Mouse (Mus musculus): ENCODE measurements around the gene Ablim1. TPM values are rescaled to one million over a fixed set of nuclear protein-coding genes. Genes with fewer than 3 reads are reported as not detected.

Gene Ablim1
- polyA plus RNA-seq, 1 experiment: 0.01 TPM

DNA sequence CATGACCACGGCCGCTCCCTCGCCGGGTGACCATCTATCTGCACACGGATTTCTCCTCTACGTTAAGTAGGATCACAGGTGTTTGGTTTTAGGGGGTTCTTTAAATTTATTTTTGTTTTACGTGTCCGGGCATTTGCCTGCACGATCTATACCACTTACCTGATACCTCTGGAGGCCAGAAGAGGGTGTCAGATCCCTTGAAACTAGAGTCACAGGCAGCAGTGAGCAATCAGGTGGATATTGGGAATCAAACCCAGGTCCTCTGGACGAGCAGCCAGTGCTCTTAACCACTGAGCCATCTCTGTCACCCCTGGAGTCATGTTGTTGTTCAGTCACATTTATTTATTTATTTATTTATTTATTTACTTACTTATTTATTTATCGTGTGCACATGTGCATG is 15.6 kb upstream of the Ablim1 start:
- Histone ChIP-seq H3K9me3 (ENCODE audit: control insufficient read depth, low read length) (no peaks in the 10 kb centered on the region), H3K4me1 (ENCODE audit: control insufficient read depth) (no peaks in the 10 kb centered on the region), H3K36me3 (ENCODE audit: control insufficient read depth) (no peaks in the 10 kb centered on the region)

DNA sequence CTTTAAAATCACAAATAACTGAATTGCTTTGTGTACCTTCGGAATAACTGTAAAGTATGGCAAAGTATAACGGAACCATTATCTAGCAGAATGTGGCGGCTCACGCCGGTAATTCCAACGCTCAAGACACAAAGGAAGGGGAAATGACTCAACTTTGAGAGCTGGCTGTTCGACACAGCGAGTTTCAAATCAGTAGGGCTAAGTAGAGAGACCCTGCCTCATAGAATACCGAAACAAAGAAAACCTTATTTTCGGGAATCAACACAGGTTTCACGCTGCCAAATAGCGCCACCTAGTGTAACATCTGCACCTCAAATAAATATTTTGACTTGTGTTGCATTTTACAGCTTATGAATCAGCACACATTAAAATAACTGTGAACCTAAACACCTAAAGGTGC is 14.1 kb upstream of the Ablim1 start:
- Histone ChIP-seq H3K4me3 (replicated peaks) (no peak overlapping the region), H3K9me3 (ENCODE audit: control insufficient read depth, low read length) (no peaks in the 10 kb centered on the region), H3K4me1 (ENCODE audit: control insufficient read depth) (no peaks in the 10 kb centered on the region), H3K27me3 (ENCODE audit: control insufficient read depth) (no peaks in the 10 kb centered on the region), H3K36me3 (ENCODE audit: control insufficient read depth) (no peaks in the 10 kb centered on the region)
- no peak for TF ChIP-seq TAL1 (IDR thresholded peaks at IDR 0.05; ENCODE audit: low read length)
- no peak for TF ChIP-seq GATA1 (IDR thresholded peaks at IDR 0.05; ENCODE audit: low read length)

More for the DNA sequence above, 15.6 kb upstream of the Ablim1 start:
- TF ChIP-seq GATA1 (IDR thresholded peaks at IDR 0.05; ENCODE audit: low read length) (no peak), TAL1 (IDR thresholded peaks at IDR 0.05; ENCODE audit: low read length) (no peak)
- no peaks in the 10 kb centered on the region for H3K27me3 ChIP-seq (ENCODE audit: control insufficient read depth)
- H3K4me3 ChIP-seq (replicated peaks): no peak overlapping the region

- no peaks in the 10 kb centered on the region for H3K9me3 ChIP-seq (ENCODE audit: control insufficient read depth, low read length)
- TF ChIP-seq GATA1 (IDR thresholded peaks at IDR 0.05; ENCODE audit: low read length): no peak
- no peak for TF ChIP-seq TAL1 (IDR thresholded peaks at IDR 0.05; ENCODE audit: low read length)
- H3K27me3 ChIP-seq (ENCODE audit: control insufficient read depth): no peaks in the 10 kb centered on the region
- H3K36me3 ChIP-seq (ENCODE audit: control insufficient read depth): no peaks in the 10 kb centered on the region
- H3K4me1 ChIP-seq (ENCODE audit: control insufficient read depth): no peaks in the 10 kb centered on the region
- H3K4me3 ChIP-seq (replicated peaks): no peak overlapping the region
Measured at GRCm38 (mm10) chr19:57328269-57328668, 13.6 kb upstream of the Ablim1 start.

DNA sequence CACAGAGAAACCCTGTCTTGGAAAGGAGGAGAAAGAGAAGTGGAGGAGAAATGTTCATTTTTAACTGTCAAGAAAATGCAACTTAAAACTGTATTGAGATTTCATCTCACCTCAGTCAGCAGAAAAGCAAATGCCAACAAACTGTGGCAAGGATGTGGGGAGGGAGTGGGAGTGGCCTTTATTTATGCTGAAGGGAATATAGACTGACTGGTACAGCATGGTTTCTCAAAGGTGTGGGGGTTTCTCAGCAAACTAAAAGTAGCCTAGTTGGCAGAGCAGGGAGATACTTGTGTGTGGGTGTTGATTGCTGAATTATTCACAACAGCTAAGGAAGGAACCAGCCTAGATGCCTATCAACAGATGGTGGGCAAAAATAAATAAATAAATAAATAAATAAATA is 13.0 kb upstream of the Ablim1 start:
- TF ChIP-seq GATA1 (IDR thresholded peaks at IDR 0.05; ENCODE audit: low read length) (no peak), TAL1 (IDR thresholded peaks at IDR 0.05; ENCODE audit: low read length) (no peak)
- no peaks in the 10 kb centered on the region for H3K27me3 ChIP-seq (ENCODE audit: control insufficient read depth)
- H3K4me1 ChIP-seq (ENCODE audit: control insufficient read depth): no peaks in the 10 kb centered on the region

DNA sequence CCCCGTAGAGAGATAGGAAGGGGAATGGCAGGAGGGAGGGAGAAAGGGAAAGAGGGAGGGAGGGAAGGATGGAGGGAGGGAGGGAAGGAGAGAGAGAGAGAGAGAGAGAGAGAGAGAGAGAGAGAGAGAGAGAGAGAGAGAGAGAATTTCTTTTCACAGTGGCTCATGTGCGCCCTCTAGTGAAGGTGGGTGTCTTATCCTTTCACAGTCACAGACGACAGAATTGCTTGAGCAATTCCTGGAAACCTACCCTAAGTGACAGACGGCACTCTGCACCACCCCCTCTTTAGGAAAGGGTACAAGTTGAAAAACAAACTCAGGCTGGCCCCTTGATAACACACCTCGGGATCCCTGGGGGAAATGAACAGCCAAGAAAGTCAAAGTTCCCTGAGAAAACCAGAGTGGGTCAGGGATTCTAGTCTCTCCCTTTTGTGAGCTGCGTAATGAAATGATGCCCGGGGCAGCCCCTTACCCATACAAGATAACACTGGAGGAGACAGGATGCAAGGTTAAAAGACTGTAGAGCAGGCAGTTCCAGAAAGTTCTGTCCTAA is 11.1 kb upstream of the Ablim1 start:
- Histone ChIP-seq H3K9me3 (ENCODE audit: control insufficient read depth, low read length) (no peaks in the 10 kb centered on the region), H3K36me3 (ENCODE audit: control insufficient read depth) (no peaks in the 10 kb centered on the region), H3K4me1 (ENCODE audit: control insufficient read depth) (no peaks in the 10 kb centered on the region), H3K27me3 (ENCODE audit: control insufficient read depth) (no peaks in the 10 kb centered on the region), H3K4me3 (replicated peaks) (no peak overlapping the region)
- TF ChIP-seq GATA1 (IDR thresholded peaks at IDR 0.05; ENCODE audit: low read length): no peak
- no peak for TF ChIP-seq TAL1 (IDR thresholded peaks at IDR 0.05; ENCODE audit: low read length)

More for the DNA sequence above, 13.0 kb upstream of the Ablim1 start:
- H3K9me3 ChIP-seq (ENCODE audit: control insufficient read depth, low read length): no peaks in the 10 kb centered on the region
- H3K4me3 ChIP-seq (replicated peaks): no peak overlapping the region
- no peaks in the 10 kb centered on the region for H3K36me3 ChIP-seq (ENCODE audit: control insufficient read depth)

- Histone ChIP-seq H3K9me3 (ENCODE audit: control insufficient read depth, low read length) (no peaks in the 10 kb centered on the region), H3K27me3 (ENCODE audit: control insufficient read depth) (no peaks in the 10 kb centered on the region), H3K36me3 (ENCODE audit: control insufficient read depth) (no peaks in the 10 kb centered on the region), H3K4me1 (ENCODE audit: control insufficient read depth) (no peaks in the 10 kb centered on the region), H3K4me3 (replicated peaks) (no peak overlapping the region)
- TF ChIP-seq TAL1 (IDR thresholded peaks at IDR 0.05; ENCODE audit: low read length) (no peak), GATA1 (IDR thresholded peaks at IDR 0.05; ENCODE audit: low read length) (no peak)
Measured at GRCm38 (mm10) chr19:57323087-57323486, 8.4 kb upstream of the Ablim1 start.

DNA sequence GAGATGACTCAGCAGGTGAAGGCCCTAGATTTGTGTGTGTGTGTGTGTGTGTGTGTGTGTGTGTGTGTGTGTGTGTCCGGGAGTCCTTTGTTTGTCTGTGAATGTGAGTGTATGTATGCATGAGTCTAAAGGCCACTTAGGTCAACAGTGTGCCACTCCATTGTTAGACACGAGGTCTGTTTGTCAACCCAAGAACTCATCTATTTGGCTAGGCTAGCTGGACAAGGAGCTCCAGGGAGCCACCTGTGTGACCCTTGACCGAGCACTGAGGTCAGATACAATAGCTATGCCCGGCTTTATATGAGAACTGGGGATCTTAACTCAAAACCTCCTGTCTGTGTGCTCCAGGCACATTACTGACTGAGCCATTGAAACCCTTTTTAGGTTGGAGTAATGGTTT is 7.8 kb upstream of the Ablim1 start:
- no peak overlapping the region for H3K4me3 ChIP-seq (replicated peaks)
- no peaks in the 10 kb centered on the region for H3K4me1 ChIP-seq (ENCODE audit: control insufficient read depth)
- no peaks in the 10 kb centered on the region for H3K9me3 ChIP-seq (ENCODE audit: control insufficient read depth, low read length)
- no peaks in the 10 kb centered on the region for H3K27me3 ChIP-seq (ENCODE audit: control insufficient read depth)
- no peak for TF ChIP-seq GATA1 (IDR thresholded peaks at IDR 0.05; ENCODE audit: low read length)
- no peak for TF ChIP-seq TAL1 (IDR thresholded peaks at IDR 0.05; ENCODE audit: low read length)
- H3K36me3 ChIP-seq (ENCODE audit: control insufficient read depth): no peaks in the 10 kb centered on the region

DNA sequence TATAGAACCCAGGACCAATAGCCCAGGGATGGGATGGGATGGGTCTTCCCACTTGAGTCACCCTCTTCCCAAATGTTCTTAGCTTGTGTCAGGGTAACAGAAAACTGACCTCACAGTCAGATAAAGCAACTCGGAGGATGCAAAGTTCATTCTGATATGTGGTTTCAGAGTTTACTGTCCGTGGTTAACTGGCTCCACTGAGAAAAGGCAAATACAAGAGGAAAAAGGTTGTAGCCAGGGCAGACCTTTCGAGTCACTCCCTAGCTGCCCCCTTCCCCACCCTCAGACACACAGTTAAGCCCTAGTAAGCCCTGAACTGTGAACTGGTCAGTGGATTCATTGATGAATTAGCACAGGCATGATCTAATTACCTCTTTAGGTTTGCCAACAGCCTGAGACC is 7.1 kb upstream of the Ablim1 start:
- no peak overlapping the region for H3K4me3 ChIP-seq (replicated peaks)
- no peaks in the 10 kb centered on the region for H3K4me1 ChIP-seq (ENCODE audit: control insufficient read depth)
- H3K36me3 ChIP-seq (ENCODE audit: control insufficient read depth): no peaks in the 10 kb centered on the region
- no peaks in the 10 kb centered on the region for H3K27me3 ChIP-seq (ENCODE audit: control insufficient read depth)
- no peak for TF ChIP-seq TAL1 (IDR thresholded peaks at IDR 0.05; ENCODE audit: low read length)
- TF ChIP-seq GATA1 (IDR thresholded peaks at IDR 0.05; ENCODE audit: low read length): no peak
- H3K9me3 ChIP-seq (ENCODE audit: control insufficient read depth, low read length): no peaks in the 10 kb centered on the region

GRCm38 (mm10) chr19:57320656-57321382 is 6.1 kb upstream of the Ablim1 start:
- Histone ChIP-seq H3K4me3 (replicated peaks) (no peak overlapping the region), H3K36me3 (ENCODE audit: control insufficient read depth) (no peaks in the 10 kb centered on the region), H3K9me3 (ENCODE audit: control insufficient read depth, low read length) (no peaks in the 10 kb centered on the region), H3K4me1 (ENCODE audit: control insufficient read depth) (no peaks in the 10 kb centered on the region), H3K27me3 (ENCODE audit: control insufficient read depth) (peaks cover under 1% of the 10 kb centered on the region; the same call in 1 of the 2 replicates)
- TF ChIP-seq TAL1 (IDR thresholded peaks at IDR 0.05; ENCODE audit: low read length): no peak
- TF ChIP-seq GATA1 (IDR thresholded peaks at IDR 0.05; ENCODE audit: low read length): no peak
